Mouse (Mus musculus) layer of hippocampus, postnatal 14 days (tissue): Measurements from ENCODE around the gene Olfr1416. TPM values are rescaled to one million over a fixed set of nuclear protein-coding genes. Genes with fewer than 3 reads are reported as not detected.

Experiments used
- DNase-seq, 2 experiments: peaks; one replicate each; pipeline ENCODE4 v3.0.0; 2021 to 2022; ENCODE audit warnings: low spot score in 2 of 2, mixed read lengths in 1 of 2
- microRNA-seq, 2 experiments: library from miRNA; unstranded; fragments of <30 nt; microRNA quantifications; one replicate each; pipeline ENCODE4 v1.2.0; 2021
- total RNA-seq, 2 experiments: library from RNA; stranded (reverse); gene quantifications; 2 replicates each; pipeline ENCODE4 v1.2.3; 2021

Gene Olfr1416
- total RNA-seq, 2 experiments from 2014 or later, result not detected

DNA sequence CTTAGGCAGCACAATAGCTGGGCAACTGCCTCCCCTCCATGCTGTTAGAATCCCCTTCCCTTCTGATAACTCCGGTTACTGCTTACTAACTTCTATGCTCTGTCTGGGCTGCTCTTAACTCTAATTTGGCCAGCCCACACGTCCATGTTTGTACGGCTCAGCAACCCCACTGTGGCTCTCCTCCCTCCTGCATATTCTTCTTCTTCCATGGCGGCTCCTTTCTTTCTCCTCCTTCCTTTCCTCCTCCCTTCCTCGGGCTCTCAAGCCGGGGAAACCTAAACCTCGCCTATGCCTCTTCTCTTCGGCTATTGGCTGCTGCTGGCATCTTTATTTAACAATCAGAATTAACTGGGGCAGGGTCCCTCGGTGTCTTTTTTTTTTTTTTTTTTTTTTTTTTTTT is 52.1 kb downstream of the Olfr1416 start:
- no peak for DNase-seq

DNA sequence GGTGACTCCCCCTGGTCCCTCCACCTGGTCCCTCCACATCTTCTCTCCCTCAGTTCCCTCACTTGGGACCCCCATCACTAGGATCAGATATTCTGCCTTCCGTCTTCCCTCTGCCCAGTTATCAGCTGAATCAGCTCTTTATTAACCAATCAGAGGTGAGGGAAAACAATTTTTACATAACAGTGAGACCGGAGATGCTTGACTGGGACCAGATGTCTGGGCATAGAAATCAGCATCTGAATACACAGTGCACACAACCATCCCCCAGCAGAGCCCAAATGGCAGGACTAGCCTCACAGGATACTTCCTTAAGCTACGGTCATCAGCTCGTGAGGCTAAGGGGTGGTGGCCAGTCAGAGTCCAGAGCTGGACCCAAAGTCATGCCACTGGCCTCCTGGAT is 52.8 kb downstream of the Olfr1416 start:
- DNase-seq, result no peak

DNA sequence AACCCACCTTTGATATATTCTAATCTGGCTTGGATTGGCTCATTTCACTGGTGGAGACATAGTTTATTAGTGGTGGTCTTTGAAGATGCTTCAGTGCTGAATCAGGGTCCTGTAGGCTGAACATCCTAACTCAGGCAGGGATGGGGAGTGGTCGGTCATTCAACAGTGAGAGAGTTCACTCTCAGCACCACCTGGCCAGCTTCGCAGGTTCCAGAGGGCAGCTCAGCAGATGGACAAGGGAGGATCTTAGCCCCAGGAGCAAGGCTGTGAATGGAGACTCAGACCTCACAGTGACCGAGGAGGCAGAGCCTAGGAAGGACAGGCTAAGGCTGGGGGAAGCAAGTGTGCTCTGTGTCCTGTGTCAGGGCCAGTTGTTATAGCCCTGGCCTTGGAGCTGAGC is 53.5 kb downstream of the Olfr1416 start:
- no peak for DNase-seq

DNA sequence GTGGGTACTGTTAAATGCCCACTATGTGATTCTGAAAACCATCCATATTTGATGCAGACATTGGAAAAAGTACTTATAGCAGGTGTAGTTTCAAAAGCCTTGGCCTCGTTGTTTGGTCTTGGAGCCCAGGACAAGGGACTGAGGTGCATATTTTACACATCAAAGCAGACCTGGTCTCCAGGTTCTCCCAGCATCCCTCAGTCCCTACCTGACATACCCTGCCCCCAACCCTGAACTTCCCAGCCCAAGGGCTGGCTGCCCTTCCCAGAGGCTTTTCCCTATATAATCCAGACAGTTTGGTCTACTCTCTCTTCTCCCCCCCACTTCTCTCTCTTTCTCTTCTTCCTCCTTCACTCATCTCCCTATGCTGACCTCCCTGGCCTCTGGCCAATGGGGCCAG is 53.9 kb downstream of the Olfr1416 start:
- no peak for DNase-seq

Small RNA genes lying within 50 kb of the gene (microRNA-seq; reads per million reads assigned to microRNA genes)
- gene Mir6900, result 11.0 to 11.1 reads per million in 2 experiments

Other genes starting within 250 kb of the Olfr1416 start
- 100 to 1,000 TPM; 261 to 268 TPM for gene Ndufa10, start 11.3 kb downstream of the Olfr1416 start, total RNA-seq
- gene Olfr1415, start 11.0 kb upstream of the Olfr1416 start, total RNA-seq, result not detected
- not detected for gene Olfr1414, start 33.5 kb upstream of the Olfr1416 start, total RNA-seq
- gene Olfr1413, start 86.2 kb upstream of the Olfr1416 start, total RNA-seq, result not detected
- not detected for gene Olfr1412, start 100.7 kb upstream of the Olfr1416 start, total RNA-seq
- not detected for gene Olfr1411, start 109.3 kb upstream of the Olfr1416 start, total RNA-seq
- gene Olfr1410, start 120.7 kb upstream of the Olfr1416 start, total RNA-seq, result under 1 TPM in 1 of 2 experiments, not detected in 1; 0.14 TPM
- under 1 TPM in 1 of 2 experiments, not detected in 1; 0.07 TPM for gene Olfr12, start 132.7 kb upstream of the Olfr1416 start, total RNA-seq
- 100 to 1,000 TPM; 315 to 327 TPM for gene Cops9, start 156.9 kb upstream of the Olfr1416 start, total RNA-seq
- 1 to 10 TPM in 1 of 2 experiments, under 1 TPM in 1; 0.60 to 1.0 TPM for gene Otos, start 163.7 kb upstream of the Olfr1416 start, total RNA-seq